ENCODE assay signal across 9 mouse cellular contexts in genomic region chr6:137658426-137659088, GRCm38 (mm10). TPM values are rescaled to one million over a fixed set of nuclear protein-coding genes. Genes with fewer than 3 reads are reported as not detected.
A peak's percentile ranks its signal among the peaks of the same experiment; 100 is the strongest.
DNase-seq lines count a peak whose midpoint lies in the region; ATAC-seq and TF ChIP-seq lines count a peak whose summit lies in the region.
"Had no signal": no experiment of that assay in that cellular context is flagged by ENCODE, and none has a peak within 500 bp of the region (broad histone marks: within the 10 kb centered on the region; RNA-seq: fewer than 3 reads in every experiment).

No protein-coding gene starts in this region.

- no peaks in the 10 kb centered on the region for H3K27me3 ChIP-seq in Patski
- H3K27me3 ChIP-seq: liver, embryonic 13.5 days had no signal

- TF ChIP-seq CTCF in Patski (IDR thresholded peaks at IDR 0.05), result peak; percentile 71

- no peak for ATAC-seq in Patski

- in situ Hi-C loops in Patski (cut with MboI; ENCODE audit: low pct_unique_long_range_greater_than_20kb), result no loop called here

- CTCF ChIA-PET in Patski (lab: Charles Lee), result no interaction called here

- DNase-seq in embryo, embryonic 10 days (ENCODE audit: low spot score), result peak; percentile 27
- DNase-seq in embryo, embryonic 9.5 days (ENCODE audit: extremely low spot score), result no peak
- DNase-seq in layer of hippocampus, postnatal 14 days (ENCODE audit: low spot score in 2 of 2), result peak; percentile 55 to 65
- no peak for DNase-seq in layer of hippocampus, adult 9-10 months (ENCODE audit: low spot score)
- no peak for DNase-seq in Patski (ENCODE audit: low read depth, low spot score)
- DNase-seq in lung, postnatal 10 days, result peak; percentile 21
- DNase-seq in frontal cortex, adult 2 months (ENCODE audit: extremely low spot score in 1 of 2, low spot score in 1 of 2), result no peak
- no peak for DNase-seq in urinary bladder, postnatal 14 days (ENCODE audit: low spot score)
- DNase-seq: liver, embryonic 13.5 days had no signal

- POLR2A ChIA-PET in Patski (lab: Charles Lee), result no interaction called here

RNA-seq across cellular contexts. Expression of gene Eps8, which starts 3.9 kb away (rescaled TPM):
- 10 to 100 TPM; 52.1 to 59.3 TPM for total RNA-seq in layer of hippocampus, postnatal 14 days (2021)
- 27.0 TPM for polyA plus RNA-seq in Patski (2021)
- polyA plus RNA-seq in frontal cortex, adult 2 months (2012; rRNA removed), result 24.4 and 27.9 TPM in 2 replicates

Comparison
In these comparisons a context has a peak if more than half of its experiments do, and no peak if none do; other contexts are left out.
1. DNase-seq: peak in embryo, embryonic 10 days (single experiment), layer of hippocampus, postnatal 14 days (2 of 2) and lung, postnatal 10 days (single experiment); none in embryo, embryonic 9.5 days (single experiment), layer of hippocampus, adult 9-10 months (single experiment), Patski (single experiment), frontal cortex, adult 2 months (0 of 2) and urinary bladder, postnatal 14 days (single experiment).